Mouse (Mus musculus): ENCODE data around the gene Pip5k1b.

Pip5k1b gene

DNA sequence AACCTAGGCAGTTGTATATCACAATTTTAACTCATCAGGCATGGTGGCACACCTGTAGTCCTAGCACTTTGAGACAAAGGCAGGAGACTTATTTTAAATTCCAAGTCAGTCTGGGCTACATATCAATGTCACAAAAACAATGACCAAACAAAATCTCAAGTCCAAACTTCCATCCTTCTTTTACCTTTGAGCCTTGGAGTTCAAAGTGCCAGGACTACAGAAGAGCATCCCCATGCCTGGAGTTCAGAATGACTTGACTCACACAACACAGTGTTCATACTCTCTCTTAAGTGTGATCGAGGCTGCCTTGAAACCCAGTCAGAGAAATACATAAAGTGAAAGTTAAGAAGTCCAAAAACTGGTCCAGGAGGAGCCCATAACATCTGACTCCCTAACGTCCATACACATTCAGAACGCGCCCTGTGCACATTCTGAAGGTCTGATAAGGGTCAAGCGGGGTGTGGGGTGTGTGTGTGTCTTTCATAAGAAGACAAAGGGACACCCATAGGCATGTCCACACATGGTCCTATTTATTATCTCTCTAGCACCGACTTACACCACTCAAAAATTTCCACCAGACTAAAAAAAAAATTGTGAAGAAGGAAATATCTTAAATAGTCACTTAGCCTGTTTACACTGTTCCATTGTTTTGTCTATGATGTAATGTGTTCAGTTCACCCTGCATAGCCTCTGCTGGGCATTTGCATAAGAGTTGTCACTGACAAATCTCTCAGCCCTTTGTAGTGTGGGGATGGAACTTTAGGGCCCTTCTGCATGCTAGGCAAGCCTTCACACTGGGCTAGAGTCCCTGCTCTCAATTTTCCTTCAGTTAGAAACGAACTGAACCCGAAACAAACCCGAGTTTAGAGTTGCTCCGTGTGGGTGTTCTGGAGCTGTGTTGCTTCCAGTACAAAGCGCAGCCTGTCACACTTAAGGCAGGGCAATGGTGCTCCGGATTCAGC is 296.0 kb downstream of the Pip5k1b start:
- DNase-seq (ENCODE audit: low spot score), result no peak

DNA sequence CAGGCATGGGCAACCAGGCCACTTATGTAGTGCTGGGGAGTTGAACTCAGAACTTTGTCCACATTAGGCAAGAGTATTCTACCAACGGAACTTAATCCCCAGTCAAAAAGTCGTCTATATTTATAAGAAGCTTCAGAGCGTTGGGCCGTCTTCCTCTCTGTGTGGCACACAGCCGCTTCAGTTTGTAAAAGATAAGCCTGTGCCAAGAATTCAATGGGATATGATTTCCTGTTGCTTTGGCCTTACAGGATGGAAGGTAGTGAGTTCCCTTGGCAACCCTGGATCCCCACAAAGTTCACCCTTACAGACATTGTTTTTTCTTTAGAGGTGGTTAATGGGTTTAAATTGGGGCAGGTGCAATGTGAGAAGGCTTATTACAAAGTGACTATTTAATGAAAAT is 297.3 kb downstream of the Pip5k1b start:
- DNase-seq (ENCODE audit: low spot score), result no peak

DNA sequence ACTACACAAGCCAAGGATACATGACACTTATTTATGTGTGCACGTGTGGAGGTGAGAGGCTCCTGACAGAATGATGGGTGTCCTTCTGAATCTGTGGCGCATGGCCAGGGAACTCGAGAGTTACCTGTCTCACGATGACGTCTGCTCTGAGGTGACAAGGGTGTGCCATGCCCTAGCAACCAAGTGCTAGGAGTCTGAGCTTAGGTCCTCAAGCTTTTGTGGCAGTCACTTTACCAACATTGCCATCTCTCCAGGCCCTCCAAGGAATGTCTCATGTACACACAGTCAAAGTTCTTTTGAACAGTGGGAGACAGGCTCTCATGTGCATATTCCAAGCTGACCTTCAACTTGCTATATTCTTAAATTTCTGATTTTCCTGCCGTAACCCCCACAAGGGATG is 297.7 kb downstream of the Pip5k1b start:
- no peak for DNase-seq (ENCODE audit: low spot score)

GRCm38 (mm10) chr19:24253657-24254260 is 301.9 kb downstream of the Pip5k1b start:
- no peak for DNase-seq (ENCODE audit: low spot score)

- DNase-seq (ENCODE audit: low spot score), result no peak
These were observed 303.8 kb downstream of the Pip5k1b start for GRCm38 (mm10) chr19:24251869-24252268.
